Mouse (Mus musculus) bone marrow, adult 2 months (tissue): Measurements from ENCODE around the gene Ppil6.

Source experiments
- CTCF ChIP-seq: fragments of 200-500 bp; IDR thresholded peaks from 2 replicates; pipeline ENCODE4 v1.5.1; 2011; ENCODE audit warnings: low read length, control low read depth; ENCODE audit not compliant: control insufficient read depth, insufficient read depth
- POLR2A ChIP-seq: fragments of 200-500 bp; IDR thresholded peaks from 2 replicates; pipeline ENCODE4 v1.6.1; 2011; ENCODE audit warnings: low read depth, mild to moderate bottlenecking, control low read depth, low read length, borderline replicate concordance; ENCODE audit not compliant: control insufficient read depth

- no peak for TF ChIP-seq CTCF
- no peak for TF ChIP-seq POLR2A
These were observed 17.7 kb upstream of the Ppil6 start for GRCm38 (mm10) chr10:41472534-41472933.
